Mouse (Mus musculus) intestine, postnatal 0 days (tissue): ENCODE results near the gene Lhx2. TPM values are rescaled to one million over a fixed set of nuclear protein-coding genes. Genes with fewer than 3 reads are reported as not detected.

Experiments used
- ATAC-seq: fragments of 200-750 bp; cut with Nextera tagmentation; 2 replicates; pipeline ENCODE4 v1.8.0; 2017; ENCODE audit warnings: mild to moderate bottlenecking, moderate TSS enrichment, moderate library complexity
- H3K27ac ChIP-seq: fragments of 300-500 bp; sonication (generic); 2 replicates; pipeline ENCODE4 v1.5.1; 2014; ENCODE audit warnings: mild to moderate bottlenecking, low read depth, low read length, moderate library complexity
- H3K27me3 ChIP-seq: fragments of 300-500 bp; sonication (generic); replicated peaks from 2 replicates; pipeline ENCODE4 v1.6.1; 2014; ENCODE audit warnings: low read length, mixed read lengths; ENCODE audit not compliant: control insufficient read depth, insufficient read depth
- H3K36me3 ChIP-seq: fragments of 300-500 bp; sonication (generic); 2 replicates; pipeline ENCODE4 v1.6.1; 2014; ENCODE audit warnings: mild to moderate bottlenecking, moderate library complexity; ENCODE audit not compliant: control insufficient read depth, insufficient read depth
- H3K4me1 ChIP-seq: fragments of 300-500 bp; sonication (generic); replicated peaks from 2 replicates; pipeline ENCODE4 v1.6.1; 2014; ENCODE audit warnings: antibody characterized with exemption, low read length, mixed read lengths; ENCODE audit not compliant: control insufficient read depth, insufficient read depth
- H3K4me2 ChIP-seq: fragments of 300-500 bp; sonication (generic); replicated peaks from 2 replicates; pipeline ENCODE4 v1.6.1; 2014; ENCODE audit warnings: low read depth, mild to moderate bottlenecking, moderate library complexity
- H3K4me3 ChIP-seq: fragments of 300-500 bp; sonication (generic); 2 replicates; pipeline ENCODE4 v1.5.1; 2014; ENCODE audit warnings: low read depth, low read length
- H3K9ac ChIP-seq: fragments of 300-500 bp; sonication (generic); 2 replicates; pipeline ENCODE4 v1.6.1; 2014; ENCODE audit warnings: mild to moderate bottlenecking, low read depth, low read length
- H3K9me3 ChIP-seq: fragments of 300-500 bp; sonication (generic); 2 replicates; pipeline ENCODE4 v1.6.1; 2016; ENCODE audit warnings: mixed run types; ENCODE audit not compliant: control insufficient read depth
- CTCF ChIP-seq: sonication (generic); IDR thresholded peaks from 2 replicates; pipeline ENCODE4 v1.5.1; 2016; ENCODE audit warnings: low read depth, mild to moderate bottlenecking, control low read depth, antibody characterized with exemption, moderate library complexity
- WGBS: fragments of 180-500 bp; shearing (Covaris S2); extraction: QIAGEN DNeasy Blood & Tissue Kit; methylation state at CpG from one replicate; pipeline ENCODE4 v1.1.7; 2014; 5-methylcytosine and 5-hydroxymethylcytosine counted together
- polyA plus RNA-seq: library from polyadenylated mRNA; unstranded; fragments of >200 nt; fragmentation: Nextera tagmentation; extraction: Ambion mirVana; gene quantifications from 2 replicates; pipeline ENCODE4 v1.2.1, GENCODE M21; 2015

Gene Lhx2
- not detected in 2 replicates for polyA plus RNA-seq

GRCm38 (mm10) chr2:38338990-38339909 is at the start of gene Lhx2:
Gene Lhx2, plus strand, starts transcription at chr2:38339281.
- no peaks in the 10 kb centered on the region for H3K9me3 ChIP-seq
- no peak within 1 kb of the TSS for H3K27ac ChIP-seq
- no peak within 1 kb of the TSS for H3K9ac ChIP-seq
- peak within 1 kb of the TSS; percentile 46 for H3K4me3 ChIP-seq
- H3K27me3 ChIP-seq = peaks cover 97% of the 10 kb centered on the region
- H3K4me2 ChIP-seq = peak within 1 kb of the TSS; percentile 80
- no peak for TF ChIP-seq CTCF
- 1% methylated on average over 54 of the region's 92 CpGs for WGBS
- H3K36me3 ChIP-seq = no peaks in the 10 kb centered on the region
- no peaks in the 10 kb centered on the region; the same call in 1 of the 2 replicates for H3K4me1 ChIP-seq
- ATAC-seq = no peak

GRCm38 (mm10) chr2:38291526-38291925 is 47.6 kb upstream of the Lhx2 start:
- ATAC-seq = no peak
- 0 out of 2 replicates have a peak, but pooled peaks cover 4% of the 10 kb centered on the region for H3K4me1 ChIP-seq

GRCm38 (mm10) chr2:38295939-38296338 is 43.1 kb upstream of the Lhx2 start:
- WGBS = 88% methylated on average over 4 of the region's 4 CpGs
- H3K27me3 ChIP-seq = no peaks in the 10 kb centered on the region
- H3K4me2 ChIP-seq = no peak overlapping the region
- no peak for ATAC-seq
- no peak overlapping the region for H3K27ac ChIP-seq
- H3K9me3 ChIP-seq = no peaks in the 10 kb centered on the region
- no peaks in the 10 kb centered on the region for H3K4me1 ChIP-seq
- H3K9ac ChIP-seq = no peak overlapping the region
- TF ChIP-seq CTCF = no peak
- H3K4me3 ChIP-seq = no peak overlapping the region
- no peaks in the 10 kb centered on the region for H3K36me3 ChIP-seq

More at GRCm38 (mm10) chr2:38291526-38291925, 47.6 kb upstream of the Lhx2 start:
- Histone ChIP-seq H3K4me3 (no peak overlapping the region), H3K27me3 (no peaks in the 10 kb centered on the region), H3K4me2 (no peak overlapping the region), H3K27ac (no peak overlapping the region), H3K36me3 (no peaks in the 10 kb centered on the region), H3K9me3 (no peaks in the 10 kb centered on the region), H3K9ac (no peak overlapping the region)
- TF ChIP-seq CTCF = no peak
- WGBS = 78% methylated on average over 1 of the region's 1 CpGs

GRCm38 (mm10) chr2:38300941-38301340 is 38.1 kb upstream of the Lhx2 start:
- H3K27me3 ChIP-seq = peaks cover 6% of the 10 kb centered on the region; the same call in 1 of the 2 replicates
- H3K27ac ChIP-seq = no peak overlapping the region
- WGBS = 41% methylated on average over 2 of the region's 2 CpGs
- no peak for TF ChIP-seq CTCF
- H3K4me3 ChIP-seq = no peak overlapping the region
- no peaks in the 10 kb centered on the region for H3K9me3 ChIP-seq
- ATAC-seq = no peak
- no peak overlapping the region for H3K4me2 ChIP-seq
- no peaks in the 10 kb centered on the region for H3K36me3 ChIP-seq
- no peaks in the 10 kb centered on the region for H3K4me1 ChIP-seq
- no peak overlapping the region for H3K9ac ChIP-seq

- H3K27ac ChIP-seq = no peak overlapping the region
- no peak for TF ChIP-seq CTCF
Observed at GRCm38 (mm10) chr2:38305152-38305551, 33.9 kb upstream of the Lhx2 start.

GRCm38 (mm10) chr2:38312921-38313320 is 26.2 kb upstream of the Lhx2 start:
- H3K27me3 ChIP-seq = peaks cover 3% of the 10 kb centered on the region; the same call in 1 of the 2 replicates
- no peaks in the 10 kb centered on the region for H3K9me3 ChIP-seq
- 38% methylated on average over 3 of the region's 3 CpGs for WGBS
- H3K9ac ChIP-seq = no peak overlapping the region
- H3K4me1 ChIP-seq = no peaks in the 10 kb centered on the region
- no peak for ATAC-seq
- H3K4me3 ChIP-seq = no peak overlapping the region
- H3K27ac ChIP-seq = no peak overlapping the region
- H3K4me2 ChIP-seq = no peak overlapping the region
- H3K36me3 ChIP-seq = no peaks in the 10 kb centered on the region
- TF ChIP-seq CTCF = no peak

More at GRCm38 (mm10) chr2:38305152-38305551, 33.9 kb upstream of the Lhx2 start:
- peak; percentile 71 for ATAC-seq
- Histone ChIP-seq H3K4me1 (no peaks in the 10 kb centered on the region), H3K4me3 (no peak overlapping the region), H3K27me3 (peaks cover 6% of the 10 kb centered on the region; the same call in 1 of the 2 replicates), H3K9me3 (no peaks in the 10 kb centered on the region), H3K36me3 (no peaks in the 10 kb centered on the region), H3K9ac (no peak overlapping the region), H3K4me2 (no peak overlapping the region)
- WGBS = 41% methylated on average over 1 of the region's 1 CpGs
